Mouse (Mus musculus): ENCODE data around the gene Rai14. TPM values are rescaled to one million over a fixed set of nuclear protein-coding genes. Genes with fewer than 3 reads are reported as not detected.

Gene Rai14
- polyA plus RNA-seq, 1 experiment from 2014 or later = 17.4 TPM

DNA sequence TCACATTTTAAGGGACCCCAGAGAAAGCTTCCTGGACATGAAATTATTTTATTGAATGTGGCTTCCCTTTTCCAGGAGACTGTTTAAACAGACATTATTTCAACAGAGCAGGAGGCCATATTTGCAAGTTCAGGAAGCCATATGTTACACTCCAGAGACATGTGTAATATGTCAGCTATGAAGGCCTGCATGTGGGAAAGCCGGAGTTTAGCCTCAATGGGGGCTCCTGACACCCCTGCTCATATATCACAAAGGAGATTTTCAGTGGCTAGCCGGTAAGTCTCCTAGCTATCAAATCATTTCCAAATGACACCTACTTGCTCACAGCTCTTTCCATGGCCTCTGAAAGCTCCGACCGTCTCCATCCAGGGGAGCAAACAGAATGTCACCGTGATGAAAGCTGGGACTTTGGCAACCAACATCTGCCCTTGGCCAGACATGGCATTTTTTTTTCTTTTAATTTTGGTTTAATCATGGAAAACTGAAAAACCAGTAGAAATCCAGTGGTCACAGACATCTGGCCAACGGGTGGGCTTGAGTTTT lies 77.1 kb downstream of the Rai14 start:
- no peak overlapping the region for H3K4me3 ChIP-seq (replicated peaks)
- peaks cover 16% of the 10 kb centered on the region for H3K4me1 ChIP-seq (replicated peaks)
- no peaks in the 10 kb centered on the region for H3K9me3 ChIP-seq
- peak; percentile 45; the same call in 1 of the 2 replicates for ATAC-seq
- H3K4me2 ChIP-seq (replicated peaks) = no peak overlapping the region
- H3K27ac ChIP-seq = no peak overlapping the region
- no peaks in the 10 kb centered on the region for H3K36me3 ChIP-seq
- 52% methylated on average over 6 of the region's 6 CpGs for WGBS
- H3K27me3 ChIP-seq (replicated peaks) = no peaks in the 10 kb centered on the region
- no peak overlapping the region for H3K9ac ChIP-seq

DNA sequence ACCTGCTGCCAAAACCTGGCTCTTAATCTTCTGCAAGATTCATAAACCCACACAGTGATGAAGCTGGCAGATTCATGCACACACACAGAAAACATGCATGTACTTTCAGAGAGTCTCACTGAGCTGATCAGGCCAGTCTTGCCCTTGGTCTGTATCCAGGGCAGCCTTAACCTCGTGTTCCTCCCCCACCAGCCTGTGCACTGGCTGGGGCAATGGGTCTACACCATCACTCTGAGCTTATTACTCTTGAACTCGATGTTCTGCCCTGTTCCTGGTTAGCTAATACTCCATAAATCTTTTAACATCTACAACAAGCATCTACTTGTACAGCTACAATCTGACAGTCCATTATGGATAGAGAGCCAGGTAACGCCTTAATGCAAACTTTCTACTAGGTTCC lies 77.6 kb downstream of the Rai14 start:
- no peaks in the 10 kb centered on the region for H3K9me3 ChIP-seq
- no peak for ATAC-seq
- no peak overlapping the region for H3K9ac ChIP-seq
- H3K27me3 ChIP-seq (replicated peaks) = no peaks in the 10 kb centered on the region
- H3K4me3 ChIP-seq (replicated peaks) = no peak overlapping the region
- no peak overlapping the region for H3K27ac ChIP-seq
- 56% methylated on average over 3 of the region's 3 CpGs for WGBS
- H3K4me2 ChIP-seq (replicated peaks) = no peak overlapping the region
- peaks cover 16% of the 10 kb centered on the region for H3K4me1 ChIP-seq (replicated peaks)
- no peaks in the 10 kb centered on the region; the same call in 1 of the 2 replicates for H3K36me3 ChIP-seq

DNA sequence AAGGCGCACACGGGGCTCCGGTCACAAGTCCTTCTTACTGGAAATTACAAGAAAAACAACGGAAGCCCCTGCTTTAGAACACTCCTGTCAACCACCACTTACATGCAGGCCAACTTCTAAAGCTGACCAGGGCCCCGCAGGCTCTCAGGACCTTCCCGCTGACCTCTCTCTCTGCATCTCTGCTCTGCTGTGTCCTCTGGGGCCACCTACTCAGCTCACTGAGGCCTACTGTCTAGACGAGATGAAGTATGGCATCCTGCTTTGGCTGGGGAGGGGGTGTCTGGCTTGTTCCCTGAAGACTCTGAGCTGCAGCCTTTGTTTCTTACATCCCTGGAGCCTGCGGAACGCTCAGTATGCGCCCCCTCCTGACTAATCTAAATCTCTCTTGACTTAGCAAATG lies 79.3 kb downstream of the Rai14 start:
- Histone ChIP-seq H3K9me3 (no peaks in the 10 kb centered on the region), H3K27me3 (replicated peaks) (no peaks in the 10 kb centered on the region), H3K9ac (no peak overlapping the region), H3K4me2 (replicated peaks) (0 out of 2 replicates have a peak overlapping the region, but pooled peaks have one; percentile 14), H3K4me3 (replicated peaks) (no peak overlapping the region), H3K36me3 (no peaks in the 10 kb centered on the region; the same call in 1 of the 2 replicates), H3K27ac (no peak overlapping the region), H3K4me1 (replicated peaks) (peaks cover 16% of the 10 kb centered on the region)
- peak; percentile 62 for ATAC-seq
- WGBS = 27% methylated on average over 10 of the region's 10 CpGs

DNA sequence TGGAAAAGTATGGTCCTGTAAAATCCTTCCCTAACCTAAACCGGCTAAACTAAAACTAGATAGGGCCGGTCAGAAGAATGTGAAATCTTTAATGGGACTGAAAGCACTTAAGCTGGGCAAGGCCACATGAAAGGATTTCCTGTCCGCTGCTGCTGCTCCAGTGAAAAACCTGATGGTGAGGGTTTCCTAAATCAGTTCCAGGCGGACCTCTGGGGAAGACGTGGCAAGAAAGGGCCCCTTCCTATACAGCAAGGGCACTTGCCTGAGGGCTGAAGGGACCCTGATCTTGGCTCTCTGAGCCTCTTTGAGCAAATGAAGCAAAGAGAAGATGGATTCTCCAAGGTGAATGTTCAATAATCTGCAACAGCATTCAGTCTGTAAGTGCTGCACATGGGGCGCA lies 80.2 kb downstream of the Rai14 start:
- peak overlapping the region; percentile 27; the same call in 1 of the 2 replicates for H3K27ac ChIP-seq
- ATAC-seq = no peak
- H3K4me1 ChIP-seq (replicated peaks) = peaks cover 16% of the 10 kb centered on the region
- H3K9ac ChIP-seq = no peak overlapping the region
- H3K4me3 ChIP-seq (replicated peaks) = no peak overlapping the region
- WGBS = 51% methylated on average over 6 of the region's 6 CpGs
- no peak overlapping the region for H3K4me2 ChIP-seq (replicated peaks)
- H3K36me3 ChIP-seq = no peaks in the 10 kb centered on the region; the same call in 1 of the 2 replicates
- no peaks in the 10 kb centered on the region for H3K9me3 ChIP-seq
- H3K27me3 ChIP-seq (replicated peaks) = no peaks in the 10 kb centered on the region

DNA sequence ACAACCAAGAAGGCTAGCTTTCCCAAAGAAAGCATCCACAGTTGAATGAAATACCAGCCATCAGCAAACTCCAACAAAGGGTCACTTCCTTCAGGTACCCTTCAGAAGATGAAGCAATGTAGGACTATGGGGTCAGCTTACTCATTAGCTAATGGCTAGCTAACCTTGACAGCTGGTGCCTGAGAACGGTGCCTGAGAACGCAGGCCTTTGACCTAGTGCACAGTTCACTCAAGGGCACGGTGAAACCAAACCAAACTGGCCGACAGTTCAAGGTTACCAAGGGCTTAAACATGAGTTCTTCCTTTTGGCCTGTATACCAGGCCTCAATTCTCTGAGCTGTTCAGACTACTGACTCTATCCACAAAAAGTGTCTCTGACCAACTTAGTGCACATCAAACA lies 81.0 kb downstream of the Rai14 start:
- Histone ChIP-seq H3K9me3 (no peaks in the 10 kb centered on the region), H3K36me3 (no peaks in the 10 kb centered on the region; the same call in 1 of the 2 replicates), H3K27me3 (replicated peaks) (no peaks in the 10 kb centered on the region), H3K4me3 (replicated peaks) (no peak overlapping the region), H3K9ac (no peak overlapping the region), H3K4me2 (replicated peaks) (no peak overlapping the region), H3K27ac (no peak overlapping the region), H3K4me1 (replicated peaks) (peaks cover 16% of the 10 kb centered on the region)
- ATAC-seq = no peak
- WGBS = 63% methylated on average over 4 of the region's 4 CpGs

DNA sequence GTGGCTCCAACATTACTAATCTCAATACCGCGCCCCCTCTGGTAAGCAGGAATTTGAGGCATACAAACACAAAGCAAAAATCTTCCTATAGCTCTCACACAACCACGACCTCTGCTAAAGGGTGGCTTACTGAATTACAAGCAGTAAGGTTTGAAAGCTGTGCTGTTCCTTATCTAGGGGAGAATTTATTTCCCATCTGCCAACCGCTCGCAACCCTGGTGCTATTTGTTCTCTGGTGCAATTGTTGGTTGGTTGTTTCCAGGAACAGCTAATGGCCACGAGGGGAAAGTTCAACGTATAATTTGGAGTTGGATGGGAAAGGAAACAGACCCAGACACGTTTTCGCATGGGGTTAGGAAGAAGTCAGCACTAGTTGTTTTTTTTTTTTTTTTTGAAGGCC lies 81.8 kb downstream of the Rai14 start:
- WGBS = 66% methylated on average over 9 of the region's 9 CpGs
- no peak for ATAC-seq
- H3K27me3 ChIP-seq (replicated peaks) = no peaks in the 10 kb centered on the region
- no peaks in the 10 kb centered on the region for H3K9me3 ChIP-seq
- no peak overlapping the region for H3K4me3 ChIP-seq (replicated peaks)
- no peak overlapping the region for H3K27ac ChIP-seq
- no peak overlapping the region for H3K9ac ChIP-seq
- H3K4me1 ChIP-seq (replicated peaks) = peaks cover 16% of the 10 kb centered on the region
- no peaks in the 10 kb centered on the region; the same call in 1 of the 2 replicates for H3K36me3 ChIP-seq
- no peak overlapping the region for H3K4me2 ChIP-seq (replicated peaks)

DNA sequence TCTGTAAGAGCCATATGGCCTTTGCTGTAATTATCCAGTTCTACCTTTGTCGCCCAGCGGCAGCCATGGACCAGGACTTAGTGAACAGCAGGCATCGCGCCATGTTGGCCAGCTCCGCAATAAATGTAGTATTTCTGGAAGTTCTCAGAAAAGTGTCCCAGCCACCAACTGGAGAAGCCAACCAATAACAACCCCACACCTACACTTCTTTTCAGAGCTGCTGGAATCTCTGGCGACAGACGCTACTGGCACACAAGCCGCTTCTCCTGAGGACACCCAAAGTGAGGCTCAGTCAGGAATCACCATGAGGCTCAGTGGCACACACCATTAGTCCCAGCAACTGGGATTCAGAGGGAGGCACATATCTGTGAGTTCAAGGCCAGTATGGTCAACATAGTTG lies 82.4 kb downstream of the Rai14 start:
- Histone ChIP-seq H3K4me3 (replicated peaks) (no peak overlapping the region), H3K27me3 (replicated peaks) (no peaks in the 10 kb centered on the region), H3K9me3 (no peaks in the 10 kb centered on the region), H3K9ac (no peak overlapping the region), H3K36me3 (no peaks in the 10 kb centered on the region; the same call in 1 of the 2 replicates), H3K4me2 (replicated peaks) (no peak overlapping the region), H3K27ac (no peak overlapping the region), H3K4me1 (replicated peaks) (peaks cover 16% of the 10 kb centered on the region)
- WGBS = 96% methylated on average over 8 of the region's 8 CpGs
- ATAC-seq = no peak

DNA sequence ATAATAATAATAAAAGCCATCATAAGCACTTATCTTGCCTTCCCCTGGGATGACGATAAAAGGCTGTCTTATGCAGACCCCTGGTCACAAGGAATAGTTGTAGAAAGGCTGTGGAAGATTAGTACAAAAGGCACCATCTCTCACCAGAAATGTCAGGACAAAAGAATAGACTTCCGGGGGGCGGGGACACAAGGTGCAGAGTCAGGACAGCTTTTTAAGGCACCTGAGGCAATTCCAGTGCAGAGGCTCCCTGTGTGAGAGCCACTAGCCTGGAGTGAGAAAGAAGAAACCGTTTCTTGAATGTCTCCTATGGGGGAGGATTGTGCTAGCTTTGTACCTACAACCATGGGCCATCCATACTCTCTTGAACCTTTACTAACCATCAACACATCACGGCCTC lies 82.9 kb downstream of the Rai14 start:
- H3K4me1 ChIP-seq (replicated peaks) = peaks cover 14% of the 10 kb centered on the region
- no peak for ATAC-seq
- WGBS = 97% methylated on average over 5 of the region's 5 CpGs

DNA sequence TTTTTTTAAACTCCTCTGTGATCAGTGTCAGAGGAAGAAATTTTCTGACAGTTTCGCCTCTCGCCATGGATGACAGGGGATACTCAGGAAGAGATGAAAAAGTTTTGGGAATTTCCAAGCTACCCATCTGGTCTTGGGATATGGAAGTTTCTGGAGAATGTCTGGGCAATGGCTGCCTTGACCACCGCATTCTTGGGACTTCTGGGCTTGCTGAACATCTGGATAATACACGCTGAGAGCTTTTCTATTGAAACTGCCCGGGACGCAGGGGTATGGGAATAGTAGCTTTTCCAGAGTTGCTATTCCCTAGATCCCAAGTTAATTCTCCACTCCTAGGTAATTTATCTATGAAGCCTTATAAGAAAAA lies 85.5 kb downstream of the Rai14 start:
- Histone ChIP-seq H3K9ac (no peak overlapping the region), H3K4me3 (replicated peaks) (no peak overlapping the region), H3K27me3 (replicated peaks) (no peaks in the 10 kb centered on the region), H3K4me1 (replicated peaks) (no peaks in the 10 kb centered on the region), H3K36me3 (no peaks in the 10 kb centered on the region; the same call in 1 of the 2 replicates), H3K4me2 (replicated peaks) (no peak overlapping the region), H3K9me3 (no peaks in the 10 kb centered on the region), H3K27ac (no peak overlapping the region)
- no peak for ATAC-seq
- 80% methylated on average over 6 of the region's 6 CpGs for WGBS

More for the DNA sequence above, 82.9 kb downstream of the Rai14 start:
- no peaks in the 10 kb centered on the region; the same call in 1 of the 2 replicates for H3K36me3 ChIP-seq
- H3K9me3 ChIP-seq = no peaks in the 10 kb centered on the region
- no peak overlapping the region for H3K9ac ChIP-seq
- no peak overlapping the region for H3K4me3 ChIP-seq (replicated peaks)
- H3K4me2 ChIP-seq (replicated peaks) = no peak overlapping the region
- no peak overlapping the region for H3K27ac ChIP-seq
- no peaks in the 10 kb centered on the region for H3K27me3 ChIP-seq (replicated peaks)

DNA sequence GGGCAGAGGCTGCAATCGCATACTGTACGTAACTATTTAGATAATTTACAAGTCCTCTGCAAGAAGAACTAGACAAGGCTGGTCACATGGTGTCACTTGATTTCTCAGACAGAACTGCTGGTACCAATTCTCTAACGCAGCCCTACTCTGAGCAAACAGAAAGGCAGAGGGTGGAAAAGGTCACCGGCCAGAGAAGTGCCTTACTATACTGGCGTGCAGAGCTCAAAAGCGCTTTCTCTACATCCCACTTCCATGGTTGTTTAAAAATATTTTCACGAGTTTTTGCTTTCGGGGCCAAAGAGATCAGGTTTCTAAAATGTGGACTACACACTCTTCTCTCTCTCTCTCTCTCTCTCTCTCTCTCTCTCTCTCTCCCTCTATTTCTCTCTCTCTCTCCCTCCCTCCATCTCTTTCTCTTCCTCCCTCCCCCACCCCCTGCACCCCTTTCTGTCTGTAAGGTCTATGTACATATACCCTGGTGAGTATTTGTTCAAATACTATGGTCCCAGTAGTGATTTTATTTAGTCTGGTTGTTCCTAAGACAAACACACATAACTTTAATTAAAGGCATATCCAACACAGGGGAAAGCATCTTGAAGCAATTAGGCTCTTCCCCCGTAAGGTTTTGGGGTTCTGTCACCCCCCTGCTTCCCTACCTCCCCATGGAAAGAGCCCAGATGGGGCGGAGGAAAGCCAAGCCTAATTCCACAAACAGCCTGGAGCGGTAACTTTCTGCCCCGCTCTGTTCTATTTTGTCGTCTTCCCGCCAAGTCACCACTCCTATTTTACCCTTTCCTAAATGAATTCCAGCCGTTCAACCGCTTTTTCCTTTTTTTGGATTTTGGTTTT lies 86.1 kb downstream of the Rai14 start:
- no peak for ATAC-seq
- H3K36me3 ChIP-seq = no peaks in the 10 kb centered on the region; the same call in 1 of the 2 replicates
- no peak overlapping the region for H3K9ac ChIP-seq
- no peaks in the 10 kb centered on the region for H3K9me3 ChIP-seq
- H3K27me3 ChIP-seq (replicated peaks) = no peaks in the 10 kb centered on the region
- no peak overlapping the region for H3K4me2 ChIP-seq (replicated peaks)
- WGBS = 67% methylated on average over 16 of the region's 16 CpGs
- H3K4me3 ChIP-seq (replicated peaks) = no peak overlapping the region
- no peak overlapping the region for H3K27ac ChIP-seq
- no peaks in the 10 kb centered on the region for H3K4me1 ChIP-seq (replicated peaks)

DNA sequence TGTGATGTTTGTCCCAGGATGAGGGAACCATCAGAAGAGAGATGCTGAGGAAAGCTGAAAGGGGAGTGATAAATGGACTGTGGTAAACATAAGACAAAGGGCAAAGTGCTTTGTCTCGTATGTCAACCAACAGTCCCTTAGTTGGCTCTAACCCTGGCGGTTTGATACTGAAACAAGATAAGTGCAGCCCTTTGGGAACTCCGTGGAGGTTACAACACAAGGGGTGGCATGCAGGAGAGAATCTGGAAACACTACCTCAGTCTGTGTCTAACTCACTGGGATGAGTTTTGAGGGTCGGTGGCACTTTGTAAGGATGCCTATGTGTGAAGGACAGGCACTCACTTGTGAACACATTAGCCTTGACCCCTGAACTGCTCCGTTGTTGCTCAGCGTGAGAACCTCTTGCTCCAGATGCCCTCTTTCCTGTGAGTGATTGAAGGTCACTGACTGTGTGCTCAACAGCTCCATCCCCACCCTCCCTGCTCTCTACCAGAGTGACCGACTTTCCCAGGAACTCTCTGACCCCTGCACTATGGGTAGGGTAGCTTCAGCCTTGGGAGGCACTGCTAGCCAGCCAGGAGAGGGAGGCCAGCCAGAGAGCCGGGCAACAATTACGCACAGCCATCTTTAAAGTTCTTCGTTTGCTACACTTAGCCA lies 90.7 kb downstream of the Rai14 start:
- 39% methylated on average over 10 of the region's 10 CpGs for WGBS
- no peaks in the 10 kb centered on the region for H3K27me3 ChIP-seq (replicated peaks)
- H3K27ac ChIP-seq = no peak overlapping the region
- H3K36me3 ChIP-seq = no peaks in the 10 kb centered on the region
- H3K9me3 ChIP-seq = no peaks in the 10 kb centered on the region
- H3K4me3 ChIP-seq (replicated peaks) = no peak overlapping the region
- no peak overlapping the region for H3K9ac ChIP-seq
- ATAC-seq = peak; percentile 70
- H3K4me1 ChIP-seq (replicated peaks) = no peaks in the 10 kb centered on the region
- no peak overlapping the region for H3K4me2 ChIP-seq (replicated peaks)

DNA sequence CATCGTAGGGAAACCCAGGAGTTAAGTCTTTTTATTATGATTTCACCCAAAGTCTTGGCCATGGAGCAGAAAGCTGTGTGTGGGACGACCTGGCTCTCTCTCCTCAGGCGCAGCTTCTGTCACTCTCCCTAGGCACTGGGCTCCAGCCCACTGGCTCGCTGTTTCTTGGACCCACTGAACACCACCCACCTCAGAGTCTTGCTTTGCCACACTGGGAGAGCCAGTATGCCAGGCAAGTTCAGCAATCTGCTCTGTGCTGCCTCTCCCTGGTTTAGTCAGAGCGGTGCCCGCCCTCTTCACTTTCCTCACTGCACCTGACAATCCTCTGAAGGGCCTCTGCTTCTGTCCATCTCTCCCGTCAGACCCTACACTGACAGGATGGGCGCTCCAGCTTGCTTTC lies 93.2 kb downstream of the Rai14 start:
- H3K9ac ChIP-seq = no peak overlapping the region
- no peak overlapping the region for H3K4me2 ChIP-seq (replicated peaks)
- H3K27me3 ChIP-seq (replicated peaks) = no peaks in the 10 kb centered on the region
- ATAC-seq = no peak
- no peak overlapping the region for H3K4me3 ChIP-seq (replicated peaks)
- H3K36me3 ChIP-seq = no peaks in the 10 kb centered on the region
- H3K9me3 ChIP-seq = no peaks in the 10 kb centered on the region
- no peaks in the 10 kb centered on the region for H3K4me1 ChIP-seq (replicated peaks)
- 91% methylated on average over 8 of the region's 8 CpGs for WGBS
- H3K27ac ChIP-seq = no peak overlapping the region

All from intestine, embryonic 15.5 days (tissue).